Mouse (Mus musculus) limb, embryonic 12.5 days (tissue): ENCODE results near the gene Nhej1. TPM values are rescaled to one million over a fixed set of nuclear protein-coding genes. Genes with fewer than 3 reads are reported as not detected.

ENCODE experiments used
- ATAC-seq: fragments of 200-750 bp; cut with Nextera tagmentation; 2 replicates; pipeline ENCODE4 v1.8.0; 2017; ENCODE audit warnings: low read depth, moderate TSS enrichment; ENCODE audit not compliant: insufficient number of reproducible peaks, insufficient read depth, low FRiP score, low TSS enrichment
- H3K27ac ChIP-seq: fragments of 300-500 bp; sonication (generic); 2 replicates; pipeline ENCODE4 v1.5.1; 2016; ENCODE audit warnings: mild to moderate bottlenecking, moderate library complexity
- H3K27me3 ChIP-seq: fragments of 300-500 bp; sonication (generic); 2 replicates; pipeline ENCODE4 v1.6.1; 2016; ENCODE audit warnings: mild to moderate bottlenecking, moderate library complexity
- H3K36me3 ChIP-seq: fragments of 300-500 bp; sonication (generic); 2 replicates; pipeline ENCODE4 v1.6.1; 2016; ENCODE audit warnings: mild to moderate bottlenecking, moderate library complexity
- H3K4me1 ChIP-seq: fragments of 300-500 bp; sonication (generic); replicated peaks from 2 replicates; pipeline ENCODE4 v1.6.1; 2016
- H3K4me2 ChIP-seq: fragments of 300-500 bp; sonication (generic); 2 replicates; pipeline ENCODE4 v1.6.1; 2016; ENCODE audit warnings: mild to moderate bottlenecking, moderate library complexity
- H3K4me3 ChIP-seq: fragments of 300-500 bp; sonication (generic); replicated peaks from 2 replicates; pipeline ENCODE4 v1.5.1; 2016; ENCODE audit warnings: mild to moderate bottlenecking
- H3K9ac ChIP-seq: fragments of 300-500 bp; sonication (generic); replicated peaks from 2 replicates; pipeline ENCODE4 v1.6.1; 2016; ENCODE audit warnings: mild to moderate bottlenecking, moderate library complexity
- H3K9me3 ChIP-seq: fragments of 300-500 bp; sonication (generic); 2 replicates; pipeline ENCODE4 v1.6.1; 2016; ENCODE audit warnings: mild to moderate bottlenecking, moderate library complexity
- WGBS: fragments of 180-500 bp; shearing (Covaris S2); methylation state at CpG from one replicate; pipeline ENCODE4 v1.1.7; 2016; 5-methylcytosine and 5-hydroxymethylcytosine counted together
- polyA plus RNA-seq: library from polyadenylated mRNA; unstranded; fragments of >200 nt; fragmentation: Nextera tagmentation; extraction: Ambion mirVana; gene quantifications from 2 replicates; pipeline ENCODE4 v1.2.1, GENCODE M21; 2016

The Nhej1 gene
- polyA plus RNA-seq, 1 experiment from 2014 or later: 12.1 TPM

DNA sequence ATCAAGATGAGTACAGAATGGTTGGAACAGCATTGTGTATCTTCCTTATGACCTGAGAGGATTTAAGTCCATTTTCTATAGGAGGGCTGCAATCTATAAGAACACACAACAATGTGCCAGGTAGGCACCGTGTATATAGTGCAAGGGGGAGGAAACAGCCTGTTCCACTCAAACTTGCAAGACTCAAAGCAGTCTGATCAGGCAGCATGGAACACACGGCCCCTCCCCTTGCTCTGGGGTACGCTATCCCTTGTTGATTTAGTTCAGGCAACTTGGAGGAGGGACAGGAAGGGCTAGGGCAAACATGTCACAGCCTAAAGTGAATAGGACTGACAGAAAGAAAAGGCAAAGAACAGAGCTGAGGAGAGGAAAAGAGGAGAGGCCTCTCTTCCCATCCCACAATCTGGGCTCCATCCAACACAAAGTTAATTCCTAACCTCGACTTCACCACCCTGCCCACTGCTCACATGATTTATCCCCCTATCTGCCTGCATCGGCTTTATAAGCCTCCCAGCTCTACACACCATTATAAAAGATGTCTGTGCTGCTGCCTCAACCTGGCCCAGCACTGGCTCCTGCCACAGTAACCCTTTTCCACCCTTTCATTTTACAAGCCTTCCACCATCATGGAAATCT, 110.7 kb downstream of the Nhej1 start:
- 0 out of 2 replicates have a peak, but pooled peaks cover 6% of the 10 kb centered on the region for H3K27me3 ChIP-seq
- no peak overlapping the region for H3K27ac ChIP-seq
- H3K4me3 ChIP-seq: no peak overlapping the region
- H3K4me2 ChIP-seq: no peak overlapping the region
- H3K9me3 ChIP-seq: no peaks in the 10 kb centered on the region
- no peaks in the 10 kb centered on the region for H3K36me3 ChIP-seq
- WGBS: 40% methylated on average over 5 of the region's 5 CpGs
- H3K9ac ChIP-seq: no peak overlapping the region
- H3K4me1 ChIP-seq: peaks cover 26% of the 10 kb centered on the region
- ATAC-seq: no peak

DNA sequence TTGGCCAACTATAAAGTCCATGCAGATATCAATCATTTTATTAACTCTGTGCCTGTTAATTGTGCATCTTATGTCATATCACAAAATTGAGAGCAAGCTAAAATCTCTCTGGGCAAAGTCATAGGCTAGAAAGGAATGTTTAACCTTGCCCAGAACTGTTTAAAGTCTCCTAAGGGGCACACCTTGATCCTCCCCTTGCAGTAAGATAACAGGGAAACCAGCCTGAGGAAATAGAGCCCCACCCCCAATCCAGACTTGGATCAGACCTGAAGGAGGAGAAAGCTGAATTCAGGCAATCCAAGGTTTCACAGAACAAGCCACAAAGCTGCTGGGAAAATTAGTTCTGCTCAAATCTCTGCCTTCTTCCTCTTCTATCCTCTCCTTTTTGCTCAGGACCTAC, 114.2 kb downstream of the Nhej1 start:
- Histone ChIP-seq H3K27ac (no peak overlapping the region), H3K4me1 (peaks cover 21% of the 10 kb centered on the region), H3K4me2 (no peak overlapping the region), H3K27me3 (0 out of 2 replicates have a peak, but pooled peaks cover 6% of the 10 kb centered on the region), H3K9me3 (no peaks in the 10 kb centered on the region), H3K9ac (no peak overlapping the region), H3K36me3 (no peaks in the 10 kb centered on the region), H3K4me3 (no peak overlapping the region)
- no peak for ATAC-seq

DNA sequence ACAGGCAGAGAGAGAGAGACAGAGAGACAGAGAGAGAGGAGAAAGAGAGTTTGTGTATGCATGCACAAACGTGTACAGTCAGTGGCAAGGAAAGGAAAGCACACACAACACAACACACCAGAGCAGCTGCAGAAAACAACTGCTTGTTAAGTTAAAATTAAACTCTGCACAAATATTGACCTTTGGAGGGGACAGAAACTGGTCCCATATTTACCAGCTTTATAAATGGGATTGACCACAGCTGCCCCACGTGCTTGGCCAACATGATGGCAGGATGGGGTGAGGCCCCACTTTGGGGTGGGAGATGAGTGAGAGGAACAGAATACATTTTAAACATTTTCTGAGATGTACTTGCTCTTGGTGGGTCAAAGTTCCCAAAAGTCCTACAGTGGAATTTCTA, 114.8 kb downstream of the Nhej1 start:
- 0 out of 2 replicates have a peak, but pooled peaks cover 6% of the 10 kb centered on the region for H3K27me3 ChIP-seq
- ATAC-seq: no peak
- no peaks in the 10 kb centered on the region for H3K36me3 ChIP-seq
- no peaks in the 10 kb centered on the region for H3K9me3 ChIP-seq
- no peak overlapping the region for H3K9ac ChIP-seq
- H3K27ac ChIP-seq: no peak overlapping the region
- peaks cover 15% of the 10 kb centered on the region for H3K4me1 ChIP-seq
- H3K4me3 ChIP-seq: no peak overlapping the region
- H3K4me2 ChIP-seq: no peak overlapping the region
- 80% methylated on average over 2 of the region's 2 CpGs for WGBS

DNA sequence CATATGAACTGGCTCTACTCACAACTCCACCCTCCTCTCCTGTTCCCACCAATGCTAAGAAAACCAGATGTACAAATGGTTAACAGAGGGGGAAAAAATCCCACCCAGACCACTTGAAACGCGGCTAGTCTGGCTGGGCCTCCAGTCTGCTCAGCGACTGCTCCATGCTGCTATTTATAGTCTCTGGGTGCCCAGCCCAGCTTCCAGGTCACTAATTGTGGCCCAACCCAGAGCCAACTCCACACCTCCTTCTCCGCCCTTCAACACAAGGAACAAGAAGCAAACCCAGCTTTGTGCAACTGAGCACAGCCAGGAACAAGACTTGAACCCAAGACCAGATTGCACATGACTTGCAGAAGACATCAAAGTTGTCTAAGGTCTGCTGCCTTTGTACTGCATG, 119.0 kb downstream of the Nhej1 start:
- Histone ChIP-seq H3K9me3 (no peaks in the 10 kb centered on the region), H3K4me2 (no peak overlapping the region), H3K4me3 (no peak overlapping the region), H3K9ac (no peak overlapping the region), H3K27ac (no peak overlapping the region), H3K36me3 (no peaks in the 10 kb centered on the region), H3K27me3 (peaks cover 3% of the 10 kb centered on the region; the same call in 1 of the 2 replicates), H3K4me1 (0 out of 2 replicates have a peak, but pooled peaks cover 4% of the 10 kb centered on the region)
- ATAC-seq: no peak
- 23% methylated on average over 4 of the region's 4 CpGs for WGBS

DNA sequence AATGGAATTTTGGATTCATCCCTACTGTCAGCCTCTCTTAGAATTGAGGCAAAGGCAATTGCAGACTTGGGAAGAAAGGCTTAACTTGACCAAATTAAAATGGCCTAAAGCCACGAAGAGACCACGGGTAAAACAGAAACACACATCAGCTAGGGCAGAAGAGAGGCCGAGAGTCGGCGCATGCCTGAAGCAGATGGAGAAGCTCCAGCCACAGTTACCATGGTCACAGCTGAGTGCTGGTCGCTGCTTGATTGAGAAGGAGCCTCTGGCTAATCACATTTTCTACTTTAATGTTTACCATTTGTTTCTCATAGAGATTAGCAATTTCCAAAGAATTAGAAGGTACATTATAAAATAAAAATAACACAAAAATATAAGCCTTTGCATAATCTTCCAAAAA, 123.8 kb downstream of the Nhej1 start:
- no peak overlapping the region for H3K9ac ChIP-seq
- no peak for ATAC-seq
- H3K4me1 ChIP-seq: 0 out of 2 replicates have a peak, but pooled peaks cover 3% of the 10 kb centered on the region
- H3K4me3 ChIP-seq: no peak overlapping the region
- no peak overlapping the region for H3K4me2 ChIP-seq
- 60% methylated on average over 6 of the region's 6 CpGs for WGBS
- peaks cover 3% of the 10 kb centered on the region; the same call in 1 of the 2 replicates for H3K27me3 ChIP-seq
- H3K27ac ChIP-seq: no peak overlapping the region
- no peaks in the 10 kb centered on the region for H3K36me3 ChIP-seq
- no peaks in the 10 kb centered on the region for H3K9me3 ChIP-seq

DNA sequence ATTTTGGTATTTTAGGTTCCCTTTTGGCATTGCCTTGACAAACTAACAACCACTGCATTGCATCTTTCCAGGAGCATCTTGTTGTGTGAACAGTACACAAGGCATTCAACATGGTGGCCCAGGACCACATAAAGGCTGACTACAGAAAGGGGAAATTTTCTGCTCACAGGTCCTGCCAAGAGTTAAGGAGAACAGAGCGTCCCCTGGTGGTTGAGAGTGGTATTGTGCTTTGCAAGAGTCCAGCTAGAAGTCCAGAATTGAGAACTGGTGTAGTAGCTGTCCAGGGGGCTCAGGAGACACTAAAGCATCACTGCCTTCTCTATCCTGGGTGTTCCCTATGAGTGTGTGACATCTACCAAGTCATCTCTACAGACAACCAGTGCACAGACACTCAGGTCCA, 124.5 kb downstream of the Nhej1 start:
- H3K4me1 ChIP-seq: no peaks in the 10 kb centered on the region
- no peaks in the 10 kb centered on the region for H3K36me3 ChIP-seq
- H3K9ac ChIP-seq: no peak overlapping the region
- WGBS: 0% methylated on average over 1 of the region's 1 CpGs
- H3K27ac ChIP-seq: no peak overlapping the region
- peaks cover 3% of the 10 kb centered on the region; the same call in 1 of the 2 replicates for H3K27me3 ChIP-seq
- no peak for ATAC-seq
- H3K4me3 ChIP-seq: no peak overlapping the region
- no peaks in the 10 kb centered on the region for H3K9me3 ChIP-seq
- H3K4me2 ChIP-seq: no peak overlapping the region

DNA sequence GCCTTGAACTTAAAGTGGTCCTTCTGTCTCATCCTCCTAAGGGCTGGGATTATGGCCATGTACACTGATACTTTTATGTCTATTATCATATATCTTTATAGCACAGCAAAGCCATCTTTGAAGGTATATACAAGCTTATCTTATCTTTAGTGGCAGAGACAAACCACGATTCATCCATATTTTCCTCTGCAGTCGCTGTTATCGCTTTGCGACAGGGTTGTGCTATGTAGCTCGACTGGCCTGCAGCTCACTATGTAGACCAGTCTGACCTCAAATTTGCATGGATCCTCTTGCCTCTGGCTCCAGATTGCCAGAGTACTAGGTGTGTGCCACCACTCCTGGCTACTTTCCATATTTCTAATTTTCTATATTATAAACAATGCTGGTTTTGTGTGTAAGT, 125.8 kb downstream of the Nhej1 start:
- H3K9ac ChIP-seq: no peak overlapping the region
- H3K36me3 ChIP-seq: no peaks in the 10 kb centered on the region
- no peaks in the 10 kb centered on the region for H3K4me1 ChIP-seq
- H3K9me3 ChIP-seq: no peaks in the 10 kb centered on the region
- H3K27me3 ChIP-seq: peaks cover 1% of the 10 kb centered on the region; the same call in 1 of the 2 replicates
- no peak for ATAC-seq
- H3K4me3 ChIP-seq: no peak overlapping the region
- H3K27ac ChIP-seq: no peak overlapping the region
- H3K4me2 ChIP-seq: no peak overlapping the region
- 89% methylated on average over 5 of the region's 5 CpGs for WGBS

DNA sequence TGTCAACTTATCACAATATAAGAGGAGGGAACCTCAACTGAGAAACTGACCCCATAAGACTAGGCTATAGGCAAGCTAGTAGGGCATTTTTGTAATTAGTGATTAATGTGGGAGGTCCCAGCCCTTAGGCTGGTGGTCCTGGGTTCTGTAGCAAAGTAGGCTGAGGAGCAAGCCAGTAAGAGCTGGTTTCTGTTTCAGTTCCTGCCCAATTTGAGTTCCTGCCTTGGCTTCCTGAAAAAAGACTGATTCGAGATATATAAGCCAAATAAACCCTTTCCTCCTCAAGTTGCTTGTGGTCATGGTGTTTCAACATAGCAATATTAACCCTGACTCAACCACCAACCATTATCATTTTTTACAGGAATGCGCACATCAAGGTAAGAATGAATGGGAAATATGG, 127.8 kb downstream of the Nhej1 start:
- Histone ChIP-seq H3K4me2 (no peak overlapping the region), H3K4me3 (no peak overlapping the region), H3K9me3 (no peaks in the 10 kb centered on the region), H3K36me3 (no peaks in the 10 kb centered on the region), H3K27me3 (no peaks in the 10 kb centered on the region), H3K4me1 (no peaks in the 10 kb centered on the region), H3K27ac (no peak overlapping the region), H3K9ac (no peak overlapping the region)
- ATAC-seq: no peak
- WGBS: 80% methylated on average over 2 of the region's 2 CpGs

DNA sequence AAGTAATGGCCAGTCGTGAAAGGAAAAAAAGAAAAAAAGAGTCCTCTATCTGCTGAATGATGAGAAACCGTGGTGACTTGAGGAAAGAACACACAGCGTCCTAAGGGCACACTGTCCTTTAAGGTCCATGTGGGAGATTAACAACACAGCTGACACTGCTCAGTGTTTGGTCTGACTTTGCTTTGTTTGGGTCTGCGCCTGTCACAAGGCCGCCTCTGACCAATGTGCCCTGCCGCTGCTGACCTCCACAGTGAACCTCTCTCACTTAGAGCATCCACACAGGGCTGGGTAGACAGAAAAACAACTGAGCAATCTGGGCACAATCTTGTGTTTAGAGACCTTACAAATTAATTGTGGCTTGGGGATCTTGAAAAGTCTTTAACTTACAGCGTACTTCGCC, 148.0 kb downstream of the Nhej1 start:
- Histone ChIP-seq H3K27me3 (peaks cover 10% of the 10 kb centered on the region), H3K4me2 (no peak overlapping the region), H3K9me3 (no peaks in the 10 kb centered on the region), H3K9ac (no peak overlapping the region), H3K4me3 (no peak overlapping the region), H3K36me3 (no peaks in the 10 kb centered on the region), H3K27ac (no peak overlapping the region), H3K4me1 (peaks cover 10% of the 10 kb centered on the region; the same call in 1 of the 2 replicates)
- ATAC-seq: no peak
- WGBS: 83% methylated on average over 8 of the region's 8 CpGs

DNA sequence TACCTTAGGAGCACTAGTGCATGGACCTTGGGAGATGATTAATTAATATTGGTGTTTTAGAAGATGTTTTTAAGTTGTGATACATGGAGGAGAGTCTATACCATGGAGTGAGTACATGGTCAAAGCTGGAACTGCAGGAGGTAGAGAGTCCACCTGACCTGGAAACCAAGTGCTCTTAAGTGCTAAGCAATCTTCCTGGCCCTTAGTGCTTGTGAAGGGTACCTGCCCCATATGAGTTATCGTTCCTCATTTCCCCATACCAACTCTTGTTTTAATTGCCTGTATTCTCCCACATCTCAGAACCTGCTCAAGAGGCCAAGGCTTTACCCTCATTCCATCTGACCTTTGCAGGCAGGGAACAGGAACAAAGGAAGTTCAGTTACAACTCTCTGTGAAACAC, 149.1 kb downstream of the Nhej1 start:
- no peak for ATAC-seq
- Histone ChIP-seq H3K27ac (no peak overlapping the region), H3K9ac (no peak overlapping the region), H3K4me2 (no peak overlapping the region), H3K27me3 (peaks cover 10% of the 10 kb centered on the region), H3K4me3 (no peak overlapping the region), H3K36me3 (no peaks in the 10 kb centered on the region), H3K9me3 (no peaks in the 10 kb centered on the region), H3K4me1 (peaks cover 10% of the 10 kb centered on the region; the same call in 1 of the 2 replicates)
- WGBS: 81% methylated on average over 1 of the region's 1 CpGs

DNA sequence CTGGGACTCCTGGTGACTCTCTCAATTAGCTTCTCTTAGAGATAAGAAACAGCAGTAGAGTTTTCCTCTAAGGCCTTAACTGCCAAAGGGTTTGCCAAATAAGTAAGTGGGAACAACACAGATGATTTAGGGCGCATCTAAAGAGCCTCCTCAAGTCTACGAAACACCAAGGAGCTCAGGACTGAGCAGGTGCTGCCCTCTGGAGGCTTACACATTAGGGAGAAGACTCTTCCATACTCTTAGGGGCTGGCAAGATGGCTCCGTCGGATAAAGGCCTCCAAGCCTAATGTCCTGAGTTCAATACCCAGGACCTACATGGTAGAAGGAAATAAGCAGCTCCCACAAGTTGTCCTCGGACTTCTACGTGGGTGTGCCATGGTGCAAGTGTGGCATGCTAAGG, 151.4 kb downstream of the Nhej1 start:
- peaks cover 5% of the 10 kb centered on the region; the same call in 1 of the 2 replicates for H3K4me1 ChIP-seq
- 84% methylated on average over 6 of the region's 6 CpGs for WGBS
- H3K4me2 ChIP-seq: no peak overlapping the region
- no peak overlapping the region for H3K4me3 ChIP-seq
- no peak overlapping the region for H3K9ac ChIP-seq
- no peak for ATAC-seq
- no peaks in the 10 kb centered on the region for H3K36me3 ChIP-seq
- H3K27ac ChIP-seq: no peak overlapping the region
- no peaks in the 10 kb centered on the region for H3K9me3 ChIP-seq
- peaks cover 10% of the 10 kb centered on the region for H3K27me3 ChIP-seq
